ENCODE assay signal across 18 mouse cellular contexts in the genomic region with DNA sequence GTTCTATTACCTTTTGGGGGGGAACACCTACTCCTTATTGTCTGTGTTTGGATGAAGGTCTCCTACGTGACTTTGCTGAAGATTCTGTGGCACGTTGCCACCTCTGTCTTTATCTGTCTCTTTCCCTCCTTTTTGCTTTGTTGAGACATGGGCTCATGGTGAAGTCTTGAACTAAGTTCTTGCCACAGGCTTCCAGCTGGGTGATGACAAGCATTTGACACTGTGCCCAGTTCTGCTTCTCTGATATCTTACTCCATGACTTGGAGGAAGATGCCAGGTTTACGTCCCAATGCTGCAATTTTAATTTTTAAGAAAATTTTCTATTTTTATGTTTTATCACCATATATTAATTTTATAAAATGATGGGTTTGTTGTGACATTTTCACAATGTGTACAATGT.
DNase-seq lines count a peak whose midpoint lies in the region; ATAC-seq and TF ChIP-seq lines count a peak whose summit lies in the region.
"Had no signal": no experiment of that assay in that cellular context is flagged by ENCODE, and none has a peak within 500 bp of the region (broad histone marks: within the 10 kb centered on the region; RNA-seq: fewer than 3 reads in every experiment).

No protein-coding gene starts in this region.

- H3K4me2 ChIP-seq in lung, embryonic 16.5 days (ENCODE audit: low read depth, low read length): no peak overlapping the region
- H3K4me2 ChIP-seq in lung, postnatal 0 days (replicated peaks; ENCODE audit: low read depth, low read length): no peak overlapping the region
- H3K4me2 ChIP-seq: embryonic facial prominence, embryonic 15.5 days; heart, embryonic 12.5 days; hindbrain, embryonic 15.5 days had no signal

- peak overlapping the region; percentile 43; the same call in 1 of the 2 replicates for H3K27ac ChIP-seq in lung, embryonic 16.5 days (ENCODE audit: low read length)
- H3K27ac ChIP-seq in lung, postnatal 0 days (ENCODE audit: low read length): no peak overlapping the region
- H3K27ac ChIP-seq: embryonic facial prominence, embryonic 15.5 days; hindbrain, embryonic 15.5 days had no signal

- peak; percentile 5 to 12 for DNase-seq in heart, postnatal 14 days
- no peak for DNase-seq in heart, postnatal 25 days (ENCODE audit: low spot score)
- DNase-seq in lung, adult 18-20 months: no peak
- peak; percentile 49 for DNase-seq in lung, postnatal 0 days (ENCODE audit: low spot score)
- no peak for DNase-seq in Muller cell, postnatal 12 days (ENCODE audit: inconsistent ontology term)
- no peak for DNase-seq in kidney, adult 11 months
- DNase-seq: adrenal gland, postnatal 14 days; cerebellum, adult 8-10 months; cerebellum, postnatal 14 days; embryo, embryonic 11 days; gastrocnemius, postnatal 14 days had no signal

- TF ChIP-seq EP300 in lung, postnatal 0 days (IDR thresholded peaks at IDR 0.05): no peak

- ATAC-seq in lung, embryonic 16.5 days (ENCODE audit: low read depth): peak; percentile 80
- ATAC-seq in lung, postnatal 0 days: no peak
- ATAC-seq: forebrain, embryonic 16.5 days; intestine, embryonic 16.5 days had no signal

- H3K9ac ChIP-seq in lung, embryonic 16.5 days (ENCODE audit: low read length): no peak overlapping the region
- H3K9ac ChIP-seq in lung, postnatal 0 days (replicated peaks; ENCODE audit: low read depth): no peak overlapping the region
- H3K9ac ChIP-seq: embryonic facial prominence, embryonic 15.5 days; heart, embryonic 12.5 days; hindbrain, embryonic 15.5 days had no signal

- H3K9me3 ChIP-seq in lung, embryonic 16.5 days (ENCODE audit: control insufficient read depth, low read length): no peaks in the 10 kb centered on the region
- H3K9me3 ChIP-seq in lung, postnatal 0 days (ENCODE audit: low read length): no peaks in the 10 kb centered on the region
- H3K9me3 ChIP-seq: embryonic facial prominence, embryonic 15.5 days; heart, embryonic 12.5 days; hindbrain, embryonic 15.5 days had no signal

- WGBS in lung, embryonic 16.5 days: 49% methylated on average over 3 of the region's 3 CpGs
- 60% methylated on average over 3 of the region's 3 CpGs for WGBS in lung, postnatal 0 days

- no peaks in the 10 kb centered on the region for H3K27me3 ChIP-seq in lung, embryonic 16.5 days (ENCODE audit: control insufficient read depth, insufficient read depth, low read depth, low read length)
- no peaks in the 10 kb centered on the region for H3K27me3 ChIP-seq in lung, postnatal 0 days (replicated peaks; ENCODE audit: insufficient read depth, low read length)
- H3K27me3 ChIP-seq: embryonic facial prominence, embryonic 15.5 days; heart, embryonic 12.5 days; hindbrain, embryonic 15.5 days had no signal

- TF ChIP-seq CTCF in lung, postnatal 0 days (IDR thresholded peaks at IDR 0.05): no peak

- H3K4me3 ChIP-seq in lung, embryonic 16.5 days (ENCODE audit: low read length): no peak overlapping the region
- H3K4me3 ChIP-seq in lung, postnatal 0 days (ENCODE audit: low read depth, low read length): no peak overlapping the region
- H3K4me3 ChIP-seq: embryonic facial prominence, embryonic 15.5 days; erythroblast, embryonic 14.5 days; heart, embryonic 12.5 days; hindbrain, embryonic 15.5 days had no signal

- no peaks in the 10 kb centered on the region for H3K36me3 ChIP-seq in lung, embryonic 16.5 days (ENCODE audit: control insufficient read depth, insufficient read depth, low read length)
- no peaks in the 10 kb centered on the region for H3K36me3 ChIP-seq in lung, postnatal 0 days (ENCODE audit: insufficient read depth, low read length)
- H3K36me3 ChIP-seq: embryonic facial prominence, embryonic 15.5 days; heart, embryonic 12.5 days; hindbrain, embryonic 15.5 days had no signal

- H3K4me1 ChIP-seq in lung, embryonic 16.5 days (replicated peaks; ENCODE audit: control insufficient read depth, insufficient read depth, low read length): 0 out of 2 replicates have a peak, but pooled peaks cover 3% of the 10 kb centered on the region
- H3K4me1 ChIP-seq in lung, postnatal 0 days (ENCODE audit: insufficient read depth, low read depth, low read length): no peaks in the 10 kb centered on the region
- H3K4me1 ChIP-seq: embryonic facial prominence, embryonic 15.5 days; hindbrain, embryonic 15.5 days had no signal

- intact Hi-C loops in heart, postnatal 14 days (cut with DNase I): no loop called here
- intact Hi-C loops in heart, postnatal 25 days (cut with DNase I): no loop called here

Comparison
In these comparisons a context has a peak if more than half of its experiments do, and no peak if none do; other contexts are left out.
1. DNase-seq: peak in heart, postnatal 14 days (2 of 2) and lung, postnatal 0 days (single experiment); none in heart, postnatal 25 days (single experiment), lung, adult 18-20 months (0 of 2), Muller cell, postnatal 12 days (single experiment) and kidney, adult 11 months (single experiment).